Mouse (Mus musculus) bone marrow, adult 2 months (tissue): ENCODE measurements around the gene Arfgap1. TPM values are rescaled to one million over a fixed set of nuclear protein-coding genes. Genes with fewer than 3 reads are reported as not detected.

Experiments used
- H3K27ac ChIP-seq: fragments of 200-500 bp; 2 replicates; pipeline ENCODE4 v1.5.1; 2012; ENCODE audit warnings: low read depth, mild to moderate bottlenecking, control low read depth, inconsistent platforms, low read length; ENCODE audit not compliant: control insufficient read depth, poor library complexity, insufficient read depth
- H3K4me1 ChIP-seq: fragments of 200-500 bp; 2 replicates; pipeline ENCODE4 v1.6.1; 2011; ENCODE audit warnings: low read length; ENCODE audit not compliant: control insufficient read depth, insufficient read depth
- H3K4me3 ChIP-seq: fragments of 200-500 bp; replicated peaks from 2 replicates; pipeline ENCODE3; 2011; ENCODE audit warnings: mild to moderate bottlenecking, low read depth, low read length, control low read depth; ENCODE audit not compliant: control insufficient read depth
- CTCF ChIP-seq: fragments of 200-500 bp; IDR thresholded peaks from 2 replicates; pipeline ENCODE4 v1.5.1; 2011; ENCODE audit warnings: low read length, control low read depth; ENCODE audit not compliant: control insufficient read depth, insufficient read depth
- POLR2A ChIP-seq: fragments of 200-500 bp; IDR thresholded peaks from 2 replicates; pipeline ENCODE4 v1.6.1; 2011; ENCODE audit warnings: low read depth, mild to moderate bottlenecking, control low read depth, low read length, borderline replicate concordance; ENCODE audit not compliant: control insufficient read depth
- whole genome bisulfite sequencing: fragments of 180-500 bp; shearing (Covaris S2); methylation state at CpG from one replicate; pipeline ENCODE4 v1.1.7; 2018; 5-methylcytosine and 5-hydroxymethylcytosine counted together
- polyA plus RNA-seq: library from polyadenylated mRNA; stranded (reverse); fragments of >200 nt; gene quantifications from 2 replicates; pipeline ENCODE4 v1.2.4, GENCODE M21; 2011; ENCODE audit warnings: low replicate concordance; ENCODE audit not compliant: missing spikeins, insufficient read depth, insufficient read length

Arfgap1 gene
- 32.9 and 35.6 TPM in 2 replicates for polyA plus RNA-seq

- Histone ChIP-seq H3K27ac (peak within 1 kb of the TSS; percentile 93), H3K4me1 (no peaks in the 10 kb centered on the region; the same call in 1 of the 2 replicates), H3K4me3 (peak within 1 kb of the TSS; percentile 87)
- WGBS = under 1% methylated on average over 57 of the region's 57 CpGs
- TF ChIP-seq CTCF (no peak), POLR2A (peak; percentile 93)
Measured at GRCm38 (mm10) chr2:180967010-180967763, at the start of gene Arfgap1. Arfgap1 (plus strand) TSS chr2:180967225.

- Histone ChIP-seq H3K4me1 (no peaks in the 10 kb centered on the region; the same call in 1 of the 2 replicates), H3K4me3 (peak overlapping the region; percentile 89), H3K27ac (peak overlapping the region; percentile 84)
- no peak for TF ChIP-seq POLR2A
- TF ChIP-seq CTCF = no peak
- under 1% methylated on average over 61 of the region's 61 CpGs for WGBS
Measured at GRCm38 (mm10) chr2:180919913-180920809, 46.9 kb upstream of the Arfgap1 start.

- under 1% methylated on average over 55 of the region's 56 CpGs for WGBS
- peak within 1 kb of the TSS; percentile 84 for H3K27ac ChIP-seq
- TF ChIP-seq CTCF (no peak), POLR2A (peak; percentile 81; the same call in 1 of the 2 replicates)
- no peaks in the 10 kb centered on the region; the same call in 1 of the 2 replicates for H3K4me1 ChIP-seq
- peak within 1 kb of the TSS; percentile 89 for H3K4me3 ChIP-seq
Measured at GRCm38 (mm10) chr2:180920810-180921400, 46.1 kb upstream of the Arfgap1 start, which contains the start of gene Ythdf1. Ythdf1 (minus strand) TSS chr2:180920949.

GRCm38 (mm10) chr2:180922739-180923138 is 44.3 kb upstream of the Arfgap1 start:
- Histone ChIP-seq H3K27ac (no peak overlapping the region), H3K4me3 (no peak overlapping the region), H3K4me1 (no peaks in the 10 kb centered on the region)
- WGBS = 81% methylated on average over 6 of the region's 6 CpGs
- TF ChIP-seq CTCF (no peak), POLR2A (no peak)

- 5% methylated on average over 4 of the region's 4 CpGs for WGBS
- no peaks in the 10 kb centered on the region for H3K4me1 ChIP-seq
- TF ChIP-seq CTCF (peak; percentile 92), POLR2A (no peak)
- no peak overlapping the region for H3K27ac ChIP-seq
- H3K4me3 ChIP-seq = no peak overlapping the region
Measured at GRCm38 (mm10) chr2:180925176-180925575, 41.8 kb upstream of the Arfgap1 start.

- no peak for TF ChIP-seq POLR2A
- no peak for TF ChIP-seq CTCF
- 66% methylated on average over 4 of the region's 4 CpGs for WGBS
- H3K4me1 ChIP-seq = no peaks in the 10 kb centered on the region
- H3K27ac ChIP-seq = no peak within 1 kb of the TSS
- no peak within 1 kb of the TSS for H3K4me3 ChIP-seq
Measured at GRCm38 (mm10) chr2:180928723-180929122, 38.3 kb upstream of the Arfgap1 start, which contains the start of gene Birc7. Birc7 (plus strand) TSS chr2:180929023.

- WGBS = 58% methylated on average over 1 of the region's 1 CpGs
- no peak for TF ChIP-seq CTCF
- no peak for TF ChIP-seq POLR2A
- Histone ChIP-seq H3K4me1 (no peaks in the 10 kb centered on the region), H3K4me3 (no peak overlapping the region), H3K27ac (no peak overlapping the region)
Measured at GRCm38 (mm10) chr2:180932418-180932817, 34.6 kb upstream of the Arfgap1 start.
